Mouse (Mus musculus): ENCODE data around the gene Fbxo44. TPM values are rescaled to one million over a fixed set of nuclear protein-coding genes. Genes with fewer than 3 reads are reported as not detected.

Fbxo44 gene
- total RNA-seq (2012; rRNA removed) (2.3 and 3.2 TPM in 2 replicates), polyA plus RNA-seq (2012; ENCODE audit: insufficient read depth in 1 of 2, insufficient read length in 2 of 2, low read depth in 1 of 2, low replicate concordance in 2 of 2, missing spikeins in 1 of 2) (1 to 10 TPM in 1 of 2 experiments, not detected in 1; 6.2 TPM)

GRCm38 (mm10) chr4:148160436-148161390, at the start of gene Fbxo44, which contains the start of gene Fbxo2:
Fbxo44 (minus strand) TSS chr4:148160482.
Fbxo2 (plus strand) TSS chr4:148160621.
- H3K9ac ChIP-seq (ENCODE audit: control insufficient read depth, low read depth, low read length, poor library complexity, severe bottlenecking): peak within 1 kb of the TSS; percentile 77
- peak within 1 kb of the TSS; percentile 80 to 93 for H3K4me3 ChIP-seq (ENCODE audit: control insufficient read depth in 1 of 2, insufficient read depth in 1 of 2, low read depth in 2 of 2, low read length in 2 of 2)
- TF ChIP-seq HCFC1 (IDR thresholded peaks at IDR 0.05; ENCODE audit: low read depth, low read length) (no peak), TAL1 (IDR thresholded peaks at IDR 0.05; ENCODE audit: low read length) (no peak), POLR2A (IDR thresholded peaks at IDR 0.05; ENCODE audit: control insufficient read depth in 1 of 2, insufficient read depth in 1 of 2, low read depth in 1 of 2, low read length in 2 of 2, poor library complexity in 1 of 2) (no peak), TBP (IDR thresholded peaks at IDR 0.05; ENCODE audit: low read depth, low read length) (no peak), JUND (IDR thresholded peaks at IDR 0.05; ENCODE audit: low read depth, low read length) (no peak), CHD1 (IDR thresholded peaks at IDR 0.05; ENCODE audit: low read depth, low read length) (no peak), ZNF384 (IDR thresholded peaks at IDR 0.05; ENCODE audit: low read depth, low read length) (no peak), USF2 (IDR thresholded peaks at IDR 0.05; ENCODE audit: borderline replicate concordance in 1 of 2, insufficient read depth in 1 of 2, low read depth in 1 of 2, low read length in 2 of 2) (no peak), MAZ (IDR thresholded peaks at IDR 0.05; ENCODE audit: low read depth, low read length) (no peak), USF1 (IDR thresholded peaks at IDR 0.05; ENCODE audit: low read depth, low read length) (no peak), MEF2A (IDR thresholded peaks at IDR 0.05; ENCODE audit: extremely low read depth, insufficient replicate concordance, low read depth, low read length, poor library complexity, severe bottlenecking) (no peak), MXI1 (IDR thresholded peaks at IDR 0.05; ENCODE audit: low read depth, low read length) (no peak)
- H3K9me3 ChIP-seq (replicated peaks; ENCODE audit: insufficient read depth, low read length): no peaks in the 10 kb centered on the region
- H3K36me3 ChIP-seq (ENCODE audit: control insufficient read depth in 1 of 2, insufficient read depth in 2 of 2, low read length in 2 of 2): no peaks in the 10 kb centered on the region
- H3K27ac ChIP-seq (ENCODE audit: control insufficient read depth, low read depth, low read length): no peak within 1 kb of the TSS
- H3K27me3 ChIP-seq (ENCODE audit: control insufficient read depth in 1 of 2, insufficient read depth in 2 of 2, low read length in 2 of 2): no peaks in the 10 kb centered on the region; a peak in 1 of 4 replicates
- DNase-seq (ENCODE audit: low read depth, low spot score): no peak
- H3K4me1 ChIP-seq (ENCODE audit: control insufficient read depth in 1 of 2, insufficient read depth in 2 of 2, low read length in 2 of 2): peaks cover 0 to 3% of the 10 kb centered on the region in 2 experiments; a peak in 2 of 4 replicates
- no peaks in the 10 kb centered on the region; the same call in 1 of the 2 replicates for H3K79me2 ChIP-seq (ENCODE audit: control insufficient read depth, insufficient read depth, low read length, poor library complexity)

- peaks cover 2 to 29% of the 10 kb centered on the region in 2 experiments for H3K4me1 ChIP-seq (ENCODE audit: control insufficient read depth in 1 of 2, insufficient read depth in 2 of 2, low read length in 2 of 2)
- H3K27ac ChIP-seq (ENCODE audit: control insufficient read depth, low read depth, low read length): no peak overlapping the region; the same call in 1 of the 2 replicates
- peak overlapping the region in 1 of 2 experiments; percentile 28; a peak in 1 of 4 replicates for H3K4me3 ChIP-seq (ENCODE audit: control insufficient read depth in 1 of 2, insufficient read depth in 1 of 2, low read depth in 2 of 2, low read length in 2 of 2)
- TF ChIP-seq NELFE (IDR thresholded peaks at IDR 0.05; ENCODE audit: low read depth, low read length): no peak
- TF ChIP-seq TCF12 (IDR thresholded peaks at IDR 0.05; ENCODE audit: low read depth, low read length): no peak
- TF ChIP-seq MAZ (IDR thresholded peaks at IDR 0.05; ENCODE audit: low read depth, low read length): no peak
- TF ChIP-seq SIN3A (IDR thresholded peaks at IDR 0.05; ENCODE audit: low read length): no peak
- no peak for TF ChIP-seq RAD21 (IDR thresholded peaks at IDR 0.05; ENCODE audit: low read depth, low read length)
- TF ChIP-seq ZMIZ1 (IDR thresholded peaks at IDR 0.05; ENCODE audit: low read depth, low read length): no peak
- TF ChIP-seq TAL1 (IDR thresholded peaks at IDR 0.05; ENCODE audit: low read length): no peak
- TF ChIP-seq HCFC1 (IDR thresholded peaks at IDR 0.05; ENCODE audit: low read depth, low read length): no peak
- TF ChIP-seq USF1 (IDR thresholded peaks at IDR 0.05; ENCODE audit: low read depth, low read length): no peak
- no peak for TF ChIP-seq POLR2AphosphoS5 (IDR thresholded peaks at IDR 0.05; ENCODE audit: borderline replicate concordance, low read depth, low read length)
- TF ChIP-seq GATA1 (IDR thresholded peaks at IDR 0.05; ENCODE audit: low read depth, low read length): no peak
- TF ChIP-seq CTCF (IDR thresholded peaks at IDR 0.05 in 2 of 3, conservative IDR thresholded peaks at IDR 0.05 in 1 of 3; ENCODE audit: control insufficient read depth in 1 of 3, insufficient read depth in 1 of 3, low read depth in 2 of 3, low read length in 3 of 3, poor library complexity in 1 of 3, severe bottlenecking in 1 of 3): no peak
- no peak for TF ChIP-seq ZNF384 (IDR thresholded peaks at IDR 0.05; ENCODE audit: low read depth, low read length)
- no peak for TF ChIP-seq ELF1 (IDR thresholded peaks at IDR 0.05; ENCODE audit: low read depth, low read length)
- no peaks in the 10 kb centered on the region for H3K79me2 ChIP-seq (ENCODE audit: control insufficient read depth, insufficient read depth, low read length, poor library complexity)
- no peak overlapping the region for H3K9ac ChIP-seq (ENCODE audit: control insufficient read depth, low read depth, low read length, poor library complexity, severe bottlenecking)
- no peaks in the 10 kb centered on the region for H3K27me3 ChIP-seq (ENCODE audit: control insufficient read depth in 1 of 2, insufficient read depth in 2 of 2, low read length in 2 of 2)
- no peaks in the 10 kb centered on the region for H3K9me3 ChIP-seq (replicated peaks; ENCODE audit: insufficient read depth, low read length)
- DNase-seq (ENCODE audit: low read depth, low spot score): no peak
- H3K36me3 ChIP-seq (ENCODE audit: control insufficient read depth in 1 of 2, insufficient read depth in 2 of 2, low read length in 2 of 2): peaks cover 0 to 20% of the 10 kb centered on the region in 2 experiments; a peak in 2 of 4 replicates
Measured at GRCm38 (mm10) chr4:148204873-148205232, 44.6 kb upstream of the Fbxo44 start.
